In genomic region chr9:97311614-97312013, GRCm38 (mm10) we compare ENCODE assay signal across 27 mouse cellular contexts. TPM values are rescaled to one million over a fixed set of nuclear protein-coding genes. Genes with fewer than 3 reads are reported as not detected.
A peak's percentile ranks its signal among the peaks of the same experiment; 100 is the strongest.
DNase-seq lines count a peak whose midpoint lies in the region; TF ChIP-seq lines count a peak whose summit lies in the region.
"Had no signal": no experiment of that assay in that cellular context is flagged by ENCODE, and none has a peak within 500 bp of the region (broad histone marks: within the 10 kb centered on the region; RNA-seq: fewer than 3 reads in every experiment).

No protein-coding gene starts in this region.

- no peak for TF ChIP-seq CTCF in MEL (IDR thresholded peaks at IDR 0.05 in 2 of 3, conservative IDR thresholded peaks at IDR 0.05 in 1 of 3; ENCODE audit: control insufficient read depth in 1 of 3, insufficient read depth in 1 of 3, low read depth in 2 of 3, low read length in 3 of 3, poor library complexity in 1 of 3, severe bottlenecking in 1 of 3)

- no peaks in the 10 kb centered on the region for H3K27me3 ChIP-seq in MEL (ENCODE audit: control insufficient read depth in 1 of 2, insufficient read depth in 2 of 2, low read length in 2 of 2)
- H3K27me3 ChIP-seq: forebrain, embryonic 13.5 days; heart, embryonic 12.5 days; intestine, embryonic 15.5 days had no signal

- no peaks in the 10 kb centered on the region for H3K4me1 ChIP-seq in MEL (ENCODE audit: control insufficient read depth in 1 of 2, insufficient read depth in 2 of 2, low read length in 2 of 2)
- H3K4me1 ChIP-seq: embryonic facial prominence, embryonic 10.5 days; forebrain, embryonic 13.5 days had no signal

- peak; percentile 14 for DNase-seq in testis, postnatal 10 days (ENCODE audit: low spot score)
- no peak for DNase-seq in testis, postnatal 14 days (ENCODE audit: low spot score)
- peak; percentile 13 for DNase-seq in 416B (ENCODE audit: low read depth)
- DNase-seq in MEL (ENCODE audit: low read depth, low spot score), result peak; percentile 10
- no peak for DNase-seq in left cerebral cortex, adult 8-10 months (ENCODE audit: low spot score in 2 of 2)
- DNase-seq in adrenal gland, postnatal 36 days, result no peak
- no peak for DNase-seq in embryo, embryonic 9.5 days (ENCODE audit: extremely low spot score)
- DNase-seq: adrenal gland, postnatal 14 days; cerebellum, adult 18-20 months; cerebellum, adult 9-11 months; cerebellum, postnatal 36 days; forebrain, postnatal 0 days; gastrocnemius, postnatal 14 days; heart, adult 18-20 months; kidney, adult 18-20 months had no signal

- no peaks in the 10 kb centered on the region for H3K9me3 ChIP-seq in MEL (replicated peaks; ENCODE audit: insufficient read depth, low read length)
- H3K9me3 ChIP-seq: embryonic facial prominence, embryonic 10.5 days; forebrain, embryonic 13.5 days; heart, embryonic 12.5 days; hindbrain, embryonic 10.5 days; intestine, embryonic 15.5 days had no signal

- H3K4me3 ChIP-seq in MEL (ENCODE audit: control insufficient read depth in 1 of 2, insufficient read depth in 1 of 2, low read depth in 2 of 2, low read length in 2 of 2), result no peak overlapping the region
- H3K4me3 ChIP-seq: embryonic facial prominence, embryonic 10.5 days; forebrain, embryonic 13.5 days; heart, embryonic 12.5 days; hindbrain, embryonic 10.5 days; intestine, embryonic 15.5 days had no signal

- H3K79me2 ChIP-seq in MEL (ENCODE audit: control insufficient read depth, insufficient read depth, low read length, poor library complexity), result no peaks in the 10 kb centered on the region

- H3K36me3 ChIP-seq in MEL (ENCODE audit: control insufficient read depth in 1 of 2, insufficient read depth in 2 of 2, low read length in 2 of 2), result no peaks in the 10 kb centered on the region
- H3K36me3 ChIP-seq: embryonic facial prominence, embryonic 10.5 days; G1E; heart, embryonic 12.5 days; hindbrain, embryonic 10.5 days; intestine, embryonic 15.5 days had no signal

- no peak for TF ChIP-seq POLR2A in MEL (IDR thresholded peaks at IDR 0.05; ENCODE audit: control insufficient read depth in 1 of 2, insufficient read depth in 1 of 2, low read depth in 1 of 2, low read length in 2 of 2, poor library complexity in 1 of 2)

- no peak for TF ChIP-seq RAD21 in MEL (IDR thresholded peaks at IDR 0.05; ENCODE audit: low read depth, low read length)

- no peak overlapping the region for H3K27ac ChIP-seq in MEL (ENCODE audit: control insufficient read depth, low read depth, low read length)
- H3K27ac ChIP-seq: embryonic facial prominence, embryonic 10.5 days; forebrain, embryonic 13.5 days; hindbrain, embryonic 10.5 days; hindbrain, embryonic 14.5 days; intestine, embryonic 15.5 days had no signal

- TF ChIP-seq EP300 in MEL (IDR thresholded peaks at IDR 0.05; ENCODE audit: low read depth in 1 of 2, low read length in 2 of 2), result no peak

- H3K9ac ChIP-seq in MEL (ENCODE audit: control insufficient read depth, low read depth, low read length, poor library complexity, severe bottlenecking), result no peak overlapping the region
- H3K9ac ChIP-seq: forebrain, embryonic 13.5 days; forebrain, postnatal 0 days; heart, embryonic 12.5 days; hindbrain, embryonic 14.5 days; intestine, embryonic 15.5 days had no signal

TF ChIP-seq in MEL, 35 proteins besides CTCF, POLR2A, EP300 and RAD21:
- no peak for TF ChIP-seq JUND (IDR thresholded peaks at IDR 0.05; ENCODE audit: low read depth, low read length)

RNA-seq across cellular contexts. Expression of gene Trim42, which starts 58.1 kb away (rescaled TPM):
- not detected in 2 replicates for total RNA-seq in MEL (2012; rRNA removed)
- not detected for polyA plus RNA-seq in MEL (2012; ENCODE audit: insufficient read depth in 1 of 2, insufficient read length in 2 of 2, low read depth in 1 of 2, low replicate concordance in 2 of 2, missing spikeins in 1 of 2)
- total RNA-seq in left cerebral cortex, adult 8-10 months (2022), result not detected
- total RNA-seq in adrenal gland, postnatal 36 days (2021), result not detected
- total RNA-seq: adrenal gland, postnatal 14 days; G1E; gastrocnemius, adult 18-20 months; gastrocnemius, postnatal 14 days; heart, adult 18-20 months; heart, postnatal 25 days had no signal
- polyA plus RNA-seq: embryonic facial prominence, embryonic 10.5 days; embryonic facial prominence, embryonic 14.5 days; forebrain, embryonic 13.5 days; forebrain, postnatal 0 days; G1E; heart, embryonic 12.5 days; heart, embryonic 16.5 days; hindbrain, embryonic 10.5 days; hindbrain, embryonic 14.5 days; intestine, embryonic 15.5 days; Patski had no signal

Comparison
In these comparisons a context has a peak if more than half of its experiments do, and no peak if none do; other contexts are left out.
1. DNase-seq: peak in testis, postnatal 10 days (single experiment), 416B (single experiment) and MEL (single experiment); none in testis, postnatal 14 days (single experiment), left cerebral cortex, adult 8-10 months (0 of 2), adrenal gland, postnatal 36 days (0 of 2) and embryo, embryonic 9.5 days (single experiment).